Mouse (Mus musculus): ENCODE measurements around the gene Sdcbp2. TPM values are rescaled to one million over a fixed set of nuclear protein-coding genes. Genes with fewer than 3 reads are reported as not detected.

Sdcbp2 gene
- polyA plus RNA-seq, 1 experiment, result 0.41 TPM

GRCm38 (mm10) chr2:151631406-151632158 lies 59.2 kb downstream of the Sdcbp2 start:
- H3K79me2 ChIP-seq (ENCODE audit: control insufficient read depth, insufficient read depth), result no peaks in the 10 kb centered on the region
- H3K36me3 ChIP-seq (ENCODE audit: control insufficient read depth, insufficient read depth), result no peaks in the 10 kb centered on the region
- H3ac ChIP-seq (ENCODE audit: control insufficient read depth, insufficient read length), result no peak overlapping the region
- TF ChIP-seq REST (IDR thresholded peaks at IDR 0.05; ENCODE audit: insufficient read depth, insufficient read length) (no peak), MAX (IDR thresholded peaks at IDR 0.05; ENCODE audit: low read depth) (no peak), E2F4 (IDR thresholded peaks at IDR 0.05; ENCODE audit: insufficient read depth) (no peak), MYOD1 (IDR thresholded peaks at IDR 0.05; ENCODE audit: control insufficient read depth in 1 of 3, insufficient read length in 2 of 3, low read depth in 2 of 3) (no peak), POLR2A (IDR thresholded peaks at IDR 0.05; ENCODE audit: insufficient read length, low read depth) (no peak), TCF12 (IDR thresholded peaks at IDR 0.05; ENCODE audit: insufficient read depth, poor library complexity, severe bottlenecking) (no peak)
- H3K27me3 ChIP-seq (ENCODE audit: control insufficient read depth, insufficient read depth, insufficient read length), result peaks cover 37% of the 10 kb centered on the region
- no peak overlapping the region for H3K4me3 ChIP-seq
- no peak overlapping the region for H3K4me2 ChIP-seq (ENCODE audit: low read depth)

- H3K4me3 ChIP-seq, result no peak within 1 kb of the TSS
- TF ChIP-seq POLR2AphosphoS2 (IDR thresholded peaks at IDR 0.05; ENCODE audit: insufficient read length, low read depth) (no peak), TCF12 (IDR thresholded peaks at IDR 0.05; ENCODE audit: insufficient read depth, poor library complexity, severe bottlenecking) (no peak), TCF3 (IDR thresholded peaks at IDR 0.05; ENCODE audit: insufficient read length, low read depth) (no peak), MAX (IDR thresholded peaks at IDR 0.05; ENCODE audit: low read depth) (no peak), CEBPB (IDR thresholded peaks at IDR 0.05; ENCODE audit: insufficient read depth, poor library complexity, severe bottlenecking) (no peak), POLR2A (IDR thresholded peaks at IDR 0.05; ENCODE audit: insufficient read length, low read depth) (no peak), E2F4 (IDR thresholded peaks at IDR 0.05; ENCODE audit: insufficient read depth) (no peak), MYOG (IDR thresholded peaks at IDR 0.05; ENCODE audit: control insufficient read depth in 1 of 3, insufficient read depth in 1 of 3, insufficient read length in 2 of 3, low read depth in 2 of 3) (no peak), SRF (IDR thresholded peaks at IDR 0.05; ENCODE audit: control insufficient read depth, insufficient read length, low read depth) (no peak), MYOD1 (IDR thresholded peaks at IDR 0.05; ENCODE audit: control insufficient read depth in 1 of 3, insufficient read length in 2 of 3, low read depth in 2 of 3) (no peak), REST (IDR thresholded peaks at IDR 0.05; ENCODE audit: insufficient read depth, insufficient read length) (no peak)
- H3K36me3 ChIP-seq (ENCODE audit: control insufficient read depth, insufficient read depth), result no peaks in the 10 kb centered on the region
- H3K4me2 ChIP-seq (ENCODE audit: low read depth), result no peak within 1 kb of the TSS
- H3ac ChIP-seq (ENCODE audit: control insufficient read depth, insufficient read length), result no peak within 1 kb of the TSS
- H3K79me2 ChIP-seq (ENCODE audit: control insufficient read depth, insufficient read depth), result no peaks in the 10 kb centered on the region
- H3K27me3 ChIP-seq (ENCODE audit: control insufficient read depth, insufficient read depth, insufficient read length), result peaks cover 37% of the 10 kb centered on the region
These were observed 59.9 kb downstream of the Sdcbp2 start, which contains the start of gene Snph for GRCm38 (mm10) chr2:151632159-151632814. Gene Snph (minus strand): TSS chr2:151632593.

GRCm38 (mm10) chr2:151632982-151633381 lies 60.6 kb downstream of the Sdcbp2 start:
- Histone ChIP-seq H3K27me3 (ENCODE audit: control insufficient read depth, insufficient read depth, insufficient read length) (peaks cover 37% of the 10 kb centered on the region), H3K79me2 (ENCODE audit: control insufficient read depth, insufficient read depth) (no peaks in the 10 kb centered on the region), H3K4me2 (ENCODE audit: low read depth) (no peak overlapping the region), H3ac (ENCODE audit: control insufficient read depth, insufficient read length) (no peak overlapping the region), H3K36me3 (ENCODE audit: control insufficient read depth, insufficient read depth) (no peaks in the 10 kb centered on the region), H3K4me3 (no peak overlapping the region)
- TF ChIP-seq SRF (IDR thresholded peaks at IDR 0.05; ENCODE audit: control insufficient read depth, insufficient read length, low read depth) (no peak), CEBPB (IDR thresholded peaks at IDR 0.05; ENCODE audit: insufficient read depth, poor library complexity, severe bottlenecking) (no peak), MYOD1 (IDR thresholded peaks at IDR 0.05; ENCODE audit: control insufficient read depth in 1 of 3, insufficient read length in 2 of 3, low read depth in 2 of 3) (no peak), E2F4 (IDR thresholded peaks at IDR 0.05; ENCODE audit: insufficient read depth) (no peak), TCF12 (IDR thresholded peaks at IDR 0.05; ENCODE audit: insufficient read depth, poor library complexity, severe bottlenecking) (no peak), REST (IDR thresholded peaks at IDR 0.05; ENCODE audit: insufficient read depth, insufficient read length) (no peak), TCF3 (IDR thresholded peaks at IDR 0.05; ENCODE audit: insufficient read length, low read depth) (no peak)

- no peak overlapping the region for H3K4me3 ChIP-seq
- no peak for TF ChIP-seq CEBPB (IDR thresholded peaks at IDR 0.05; ENCODE audit: insufficient read depth, poor library complexity, severe bottlenecking)
These were observed 62.5 kb downstream of the Sdcbp2 start for GRCm38 (mm10) chr2:151634903-151635302.

GRCm38 (mm10) chr2:151635362-151636014 lies 63.1 kb downstream of the Sdcbp2 start:
- peaks cover 25% of the 10 kb centered on the region for H3K27me3 ChIP-seq (ENCODE audit: control insufficient read depth, insufficient read depth, insufficient read length)
- H3K36me3 ChIP-seq (ENCODE audit: control insufficient read depth, insufficient read depth), result no peaks in the 10 kb centered on the region
- no peak overlapping the region for H3K4me2 ChIP-seq (ENCODE audit: low read depth)
- H3K4me3 ChIP-seq, result no peak overlapping the region
- TF ChIP-seq SRF (IDR thresholded peaks at IDR 0.05; ENCODE audit: control insufficient read depth, insufficient read length, low read depth), result no peak
- no peak for TF ChIP-seq POLR2AphosphoS2 (IDR thresholded peaks at IDR 0.05; ENCODE audit: insufficient read length, low read depth)
- no peak for TF ChIP-seq MYOD1 (IDR thresholded peaks at IDR 0.05; ENCODE audit: control insufficient read depth in 1 of 3, insufficient read length in 2 of 3, low read depth in 2 of 3)
- TF ChIP-seq TCF12 (IDR thresholded peaks at IDR 0.05; ENCODE audit: insufficient read depth, poor library complexity, severe bottlenecking), result no peak
- no peak for TF ChIP-seq USF1 (IDR thresholded peaks at IDR 0.05; ENCODE audit: low read depth)
- no peak for TF ChIP-seq CEBPB (IDR thresholded peaks at IDR 0.05; ENCODE audit: insufficient read depth, poor library complexity, severe bottlenecking)
- TF ChIP-seq TCF3 (IDR thresholded peaks at IDR 0.05; ENCODE audit: insufficient read length, low read depth), result no peak
- TF ChIP-seq POLR2A (IDR thresholded peaks at IDR 0.05; ENCODE audit: insufficient read length, low read depth), result no peak
- H3ac ChIP-seq (ENCODE audit: control insufficient read depth, insufficient read length), result no peak overlapping the region
- H3K79me2 ChIP-seq (ENCODE audit: control insufficient read depth, insufficient read depth), result no peaks in the 10 kb centered on the region

More at GRCm38 (mm10) chr2:151634903-151635302, 62.5 kb downstream of the Sdcbp2 start:
- Histone ChIP-seq H3K79me2 (ENCODE audit: control insufficient read depth, insufficient read depth) (no peaks in the 10 kb centered on the region), H3K27me3 (ENCODE audit: control insufficient read depth, insufficient read depth, insufficient read length) (peaks cover 28% of the 10 kb centered on the region), H3ac (ENCODE audit: control insufficient read depth, insufficient read length) (no peak overlapping the region), H3K36me3 (ENCODE audit: control insufficient read depth, insufficient read depth) (no peaks in the 10 kb centered on the region), H3K4me2 (ENCODE audit: low read depth) (no peak overlapping the region)

Data from myocyte (in vitro differentiated cells).